Mouse (Mus musculus) spleen, adult 2 months (tissue): ENCODE measurements around the gene Bola2. TPM values are rescaled to one million over a fixed set of nuclear protein-coding genes. Genes with fewer than 3 reads are reported as not detected.
A peak's percentile ranks its signal among the peaks of the same experiment; 100 is the strongest.

ENCODE experiments used
- DNase-seq, 2 experiments: peaks; one replicate each; pipeline versions ENCODE4 v3.0.0 to v3.0.0-alpha.2; 2012 to 2021; ENCODE audit warnings: low spot score in 2 of 2, low read depth in 1 of 2
- H3K27ac ChIP-seq: fragments of 200-500 bp; 2 replicates; pipeline ENCODE4 v1.5.1; 2012; ENCODE audit warnings: low read length, inconsistent platforms; ENCODE audit not compliant: insufficient read depth
- H3K27me3 ChIP-seq: fragments of 200-500 bp; 2 replicates; pipeline ENCODE4 v1.6.1; 2012; ENCODE audit warnings: mild to moderate bottlenecking, moderate library complexity, low read length, inconsistent platforms; ENCODE audit not compliant: control insufficient read depth, insufficient read depth
- H3K36me3 ChIP-seq: fragments of 200-500 bp; 2 replicates; pipeline ENCODE4 v1.6.1; 2012; ENCODE audit warnings: mild to moderate bottlenecking, low read length, inconsistent platforms; ENCODE audit not compliant: control insufficient read depth, insufficient read depth
- H3K4me1 ChIP-seq: fragments of 200-500 bp; 2 replicates; pipeline ENCODE4 v1.6.1; 2011; ENCODE audit warnings: inconsistent platforms; ENCODE audit not compliant: control insufficient read depth, insufficient read depth, insufficient read length
- H3K4me3 ChIP-seq: fragments of 200-500 bp; 2 replicates; pipeline ENCODE4 v1.5.1; 2011; ENCODE audit warnings: mild to moderate bottlenecking, inconsistent platforms; ENCODE audit not compliant: insufficient read depth, insufficient read length; ENCODE audit errors: extremely low read depth
- CTCF ChIP-seq: fragments of 200-500 bp; IDR thresholded peaks from 2 replicates; pipeline ENCODE4 v1.5.1; 2011; ENCODE audit warnings: mild to moderate bottlenecking, inconsistent platforms; ENCODE audit not compliant: insufficient read depth, insufficient read length, insufficient replicate concordance; ENCODE audit errors: extremely low read depth
- POLR2A ChIP-seq: fragments of 200-500 bp; IDR thresholded peaks from 2 replicates; pipeline ENCODE4 v1.6.1; 2011; ENCODE audit warnings: low read depth, low read length, inconsistent platforms
- WGBS: fragments of 180-500 bp; shearing (Covaris S2); methylation state at CpG from one replicate; pipeline ENCODE4 v1.1.7; 2018; 5-methylcytosine and 5-hydroxymethylcytosine counted together
- polyA plus RNA-seq: library from polyadenylated mRNA; depleted of rRNA; stranded (reverse); fragments of >200 nt; gene quantifications from 2 replicates; pipeline ENCODE4 v1.2.3, GENCODE M21; 2012

Bola2 gene
- polyA plus RNA-seq, 1 experiment = 37.4 TPM

DNA sequence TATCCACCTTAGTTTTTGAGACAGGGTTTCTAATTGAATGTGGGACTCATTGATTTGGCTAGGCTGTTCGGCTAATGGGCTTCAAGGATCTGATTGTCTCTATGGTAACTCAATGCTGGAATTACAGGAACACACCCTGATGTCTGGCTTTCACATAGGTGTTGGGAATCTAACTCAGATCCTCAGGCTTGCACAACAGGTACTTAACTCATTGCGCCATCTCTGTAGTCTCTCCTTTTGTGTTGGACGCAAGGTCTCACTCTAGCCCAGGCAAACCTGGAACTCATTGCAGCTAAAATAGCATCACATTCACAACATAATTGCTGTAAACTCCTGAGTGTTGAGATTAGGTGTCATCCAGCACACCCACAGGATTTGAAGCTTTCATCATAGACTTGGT is 25.0 kb upstream of the Bola2 start:
- no peak for TF ChIP-seq POLR2A
- no peak for TF ChIP-seq CTCF
- no peaks in the 10 kb centered on the region for H3K4me1 ChIP-seq
- peaks cover 28% of the 10 kb centered on the region for H3K36me3 ChIP-seq
- no peak overlapping the region for H3K27ac ChIP-seq
- H3K27me3 ChIP-seq = no peaks in the 10 kb centered on the region
- WGBS = 95% methylated on average over 3 of the region's 3 CpGs
- no peak overlapping the region for H3K4me3 ChIP-seq
- no peak for DNase-seq

DNA sequence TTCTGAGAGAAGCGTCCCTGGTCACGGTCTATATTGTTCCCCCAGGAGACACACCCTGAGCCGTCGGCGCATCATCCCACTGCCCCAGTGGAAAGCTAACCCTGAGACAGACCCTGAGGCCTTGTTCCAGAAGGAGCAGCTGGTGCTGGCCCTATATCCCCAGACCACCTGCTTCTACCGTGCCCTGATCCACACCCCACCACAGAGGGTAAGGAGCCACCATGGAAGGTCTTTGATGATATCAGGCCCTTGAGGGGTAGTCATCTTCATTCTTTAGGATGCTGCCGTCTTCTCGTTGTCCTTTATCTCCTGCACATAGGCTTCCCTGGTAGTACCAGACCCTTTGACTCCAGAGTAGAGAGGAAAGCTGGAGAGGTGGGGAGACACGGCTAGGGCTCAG is 23.1 kb upstream of the Bola2 start:
- peaks cover 23% of the 10 kb centered on the region for H3K36me3 ChIP-seq
- no peaks in the 10 kb centered on the region for H3K4me1 ChIP-seq

DNA sequence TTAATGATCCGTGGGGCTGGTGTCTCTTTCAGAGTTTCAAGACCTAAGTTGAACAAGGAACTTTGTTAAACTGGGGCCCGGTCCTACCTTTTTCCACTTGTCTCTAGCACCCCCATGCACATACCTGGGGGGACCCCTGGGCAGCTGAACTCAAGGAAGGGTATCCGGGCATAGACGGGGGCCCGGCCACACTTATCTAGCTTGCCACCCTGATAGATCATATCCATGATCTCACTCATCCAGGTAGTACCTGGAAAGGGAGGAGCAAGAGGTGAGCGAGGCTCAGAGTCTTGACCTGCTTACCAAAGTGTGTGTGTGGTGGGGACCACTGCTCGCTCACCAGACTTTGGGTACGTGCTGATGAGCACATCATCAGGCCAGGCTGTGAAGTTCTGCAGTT is 20.1 kb upstream of the Bola2 start:
- Histone ChIP-seq H3K4me3 (no peak overlapping the region), H3K4me1 (no peaks in the 10 kb centered on the region), H3K36me3 (peaks cover 23% of the 10 kb centered on the region), H3K27ac (no peak overlapping the region), H3K27me3 (no peaks in the 10 kb centered on the region)
- no peak for DNase-seq
- no peak for TF ChIP-seq POLR2A
- no peak for TF ChIP-seq CTCF
- WGBS = 94% methylated on average over 8 of the region's 8 CpGs

More for the DNA sequence above, 23.1 kb upstream of the Bola2 start:
- Histone ChIP-seq H3K4me3 (no peak overlapping the region), H3K27me3 (no peaks in the 10 kb centered on the region), H3K27ac (no peak overlapping the region)
- TF ChIP-seq POLR2A (no peak), CTCF (no peak)
- 95% methylated on average over 9 of the region's 9 CpGs for WGBS
- no peak for DNase-seq

DNA sequence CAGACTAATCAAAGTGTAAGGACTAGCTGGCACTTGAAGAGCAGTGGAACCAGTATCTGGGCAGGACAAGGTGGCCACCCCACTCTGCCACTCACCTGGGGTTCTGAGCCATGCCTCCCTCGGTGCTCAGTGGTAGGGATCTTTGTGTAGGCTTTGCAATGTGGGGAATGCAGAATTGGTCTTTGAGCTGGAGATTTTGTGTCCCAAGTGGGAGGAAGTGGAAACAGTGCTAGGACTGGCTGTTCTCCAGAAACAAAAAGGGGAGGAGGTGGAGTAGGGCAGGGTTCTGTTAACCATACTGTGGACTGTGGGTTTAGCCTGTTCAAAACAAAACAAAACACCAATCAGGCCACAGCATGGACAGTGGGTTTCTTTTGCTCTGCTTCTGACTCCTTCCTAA is 19.0 kb upstream of the Bola2 start, which contains the start of gene Sult1a1:
Sult1a1 (minus strand) TSS at position 226 of the 400 bp plus-strand sequence.
- Histone ChIP-seq H3K27me3 (no peaks in the 10 kb centered on the region), H3K27ac (peak within 1 kb of the TSS; percentile 67; the same call in 1 of the 2 replicates), H3K4me1 (no peaks in the 10 kb centered on the region), H3K36me3 (peaks cover 22% of the 10 kb centered on the region), H3K4me3 (peak within 1 kb of the TSS; percentile 12; the same call in 1 of the 2 replicates)
- no peak for TF ChIP-seq POLR2A
- no peak for TF ChIP-seq CTCF
- DNase-seq = no peak
- WGBS = 84% methylated on average over 1 of the region's 1 CpGs

DNA sequence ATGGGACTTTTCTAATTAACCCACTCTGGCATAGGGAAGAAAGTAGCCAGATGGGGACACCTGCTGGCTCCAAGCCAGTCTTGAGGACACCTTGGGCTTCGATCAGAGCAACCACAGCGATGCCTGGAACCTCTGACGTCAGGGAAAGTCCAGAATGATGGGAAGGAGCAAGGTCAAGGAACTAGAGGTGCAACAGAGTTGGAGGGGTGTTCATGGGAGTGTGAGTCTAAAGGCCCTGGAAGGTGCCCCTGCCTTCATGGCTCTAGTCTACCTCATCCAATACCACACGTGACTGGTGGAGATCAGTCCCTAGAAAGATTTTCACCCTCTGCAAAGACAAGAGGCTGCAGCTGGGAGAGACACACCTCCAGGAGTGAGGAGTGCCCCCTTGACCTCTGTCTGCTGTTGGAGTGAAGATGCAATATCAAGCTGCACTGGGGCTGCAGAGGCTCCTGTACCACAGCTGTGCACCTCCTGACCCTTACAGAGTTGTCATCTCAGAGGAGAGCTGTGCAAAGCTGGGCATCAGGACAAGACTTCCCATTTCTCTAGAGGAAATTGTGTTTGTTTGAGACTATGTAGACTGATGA is 18.5 kb upstream of the Bola2 start:
- 63% methylated on average over 4 of the region's 4 CpGs for WGBS
- 0 out of 2 replicates have a peak overlapping the region, but pooled peaks have one; percentile 24 for H3K27ac ChIP-seq
- no peaks in the 10 kb centered on the region for H3K4me1 ChIP-seq
- H3K27me3 ChIP-seq = no peaks in the 10 kb centered on the region
- DNase-seq = no peak
- TF ChIP-seq CTCF (no peak), POLR2A (no peak)
- H3K4me3 ChIP-seq = no peak overlapping the region
- H3K36me3 ChIP-seq = peaks cover 18% of the 10 kb centered on the region

DNA sequence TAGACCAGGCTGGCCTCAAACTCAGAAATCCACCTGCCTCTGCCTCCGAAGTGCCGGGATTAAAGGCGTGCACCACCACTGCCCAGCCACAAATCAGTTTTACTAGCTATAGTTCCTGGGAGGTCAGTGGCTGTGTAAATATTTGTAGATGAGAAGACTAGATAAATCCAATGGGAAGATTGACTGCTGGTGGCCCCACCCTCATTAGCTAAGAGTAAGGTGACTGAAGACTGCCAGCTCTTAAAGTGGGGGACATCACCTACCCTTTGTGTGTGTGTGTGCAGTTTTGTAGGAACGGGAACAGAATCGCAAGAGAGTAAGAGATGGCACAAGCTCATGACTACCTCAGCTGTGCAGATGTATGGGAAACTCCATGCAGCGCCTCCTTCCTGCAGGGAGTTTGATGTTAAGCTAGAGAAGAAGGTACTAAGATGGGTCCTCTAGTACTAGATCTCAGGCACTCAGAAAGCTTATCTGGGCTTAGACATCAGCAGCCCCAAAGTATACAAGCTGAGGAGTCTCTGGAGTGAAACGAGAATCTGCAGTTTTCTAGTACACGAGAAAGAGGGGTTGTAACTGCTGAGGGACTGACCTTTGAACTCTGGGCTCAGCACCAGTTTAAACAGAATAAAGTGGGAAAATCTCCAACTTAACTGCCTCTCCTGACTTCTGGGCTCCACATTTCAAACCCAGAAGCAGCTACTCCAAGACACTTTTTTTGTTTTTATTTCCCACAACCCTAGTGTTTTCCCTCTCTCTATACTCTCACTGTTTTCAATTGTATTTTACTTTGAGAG is 16.5 kb upstream of the Bola2 start:
- Histone ChIP-seq H3K4me3 (no peak overlapping the region), H3K27ac (no peak overlapping the region), H3K27me3 (no peaks in the 10 kb centered on the region), H3K4me1 (no peaks in the 10 kb centered on the region), H3K36me3 (peaks cover 4% of the 10 kb centered on the region)
- 89% methylated on average over 8 of the region's 8 CpGs for WGBS
- TF ChIP-seq CTCF = no peak
- no peak for DNase-seq

DNA sequence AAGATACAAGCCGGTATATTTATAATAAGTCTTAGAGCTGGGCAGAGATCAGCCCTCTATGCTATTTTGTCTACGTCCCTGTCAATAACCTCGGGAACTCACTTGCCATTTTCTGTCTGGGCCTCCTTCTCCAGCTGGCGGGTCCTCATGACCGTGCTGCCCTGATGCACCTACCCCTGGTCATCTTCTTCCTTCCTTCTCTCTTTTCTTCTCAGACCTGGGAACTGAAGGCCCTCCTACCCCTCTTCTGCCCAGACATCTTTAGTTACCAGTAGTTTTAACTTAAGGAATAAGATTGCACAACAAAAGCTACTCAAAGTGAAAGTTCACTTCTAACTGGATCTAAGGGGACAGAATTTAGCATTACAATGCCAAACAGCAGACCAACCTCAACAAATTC is 15.5 kb upstream of the Bola2 start:
- Histone ChIP-seq H3K27ac (no peak overlapping the region), H3K4me1 (no peaks in the 10 kb centered on the region), H3K4me3 (no peak overlapping the region), H3K27me3 (no peaks in the 10 kb centered on the region), H3K36me3 (peaks cover 4% of the 10 kb centered on the region; the same call in 1 of the 2 replicates)
- no peak for DNase-seq
- TF ChIP-seq POLR2A (no peak), CTCF (no peak)
- 87% methylated on average over 5 of the region's 5 CpGs for WGBS
